Mouse (Mus musculus) monocyte, adult 5-6 weeks (primary cell): ENCODE results near the gene Rims4. TPM values are rescaled to one million over a fixed set of nuclear protein-coding genes. Genes with fewer than 3 reads are reported as not detected.

Experiments used
- ATAC-seq: fragments of 153-309, 156-312 bp; replicated peaks from 2 replicates; pipeline ENCODE4 v1.8.0; 2017; ENCODE audit warnings: mild to moderate bottlenecking; ENCODE audit not compliant: low TSS enrichment, insufficient number of reproducible peaks, severe bottlenecking, poor library complexity, low FRiP score
- total RNA-seq: library from RNA; stranded (forward); fragments of 200-1000, 200-491, 200-594 nt; gene quantifications from 3 replicates; pipeline ENCODE4 v1.2.3, GENCODE M21; 2017

Gene Rims4
- not detected in 3 replicates for total RNA-seq

DNA sequence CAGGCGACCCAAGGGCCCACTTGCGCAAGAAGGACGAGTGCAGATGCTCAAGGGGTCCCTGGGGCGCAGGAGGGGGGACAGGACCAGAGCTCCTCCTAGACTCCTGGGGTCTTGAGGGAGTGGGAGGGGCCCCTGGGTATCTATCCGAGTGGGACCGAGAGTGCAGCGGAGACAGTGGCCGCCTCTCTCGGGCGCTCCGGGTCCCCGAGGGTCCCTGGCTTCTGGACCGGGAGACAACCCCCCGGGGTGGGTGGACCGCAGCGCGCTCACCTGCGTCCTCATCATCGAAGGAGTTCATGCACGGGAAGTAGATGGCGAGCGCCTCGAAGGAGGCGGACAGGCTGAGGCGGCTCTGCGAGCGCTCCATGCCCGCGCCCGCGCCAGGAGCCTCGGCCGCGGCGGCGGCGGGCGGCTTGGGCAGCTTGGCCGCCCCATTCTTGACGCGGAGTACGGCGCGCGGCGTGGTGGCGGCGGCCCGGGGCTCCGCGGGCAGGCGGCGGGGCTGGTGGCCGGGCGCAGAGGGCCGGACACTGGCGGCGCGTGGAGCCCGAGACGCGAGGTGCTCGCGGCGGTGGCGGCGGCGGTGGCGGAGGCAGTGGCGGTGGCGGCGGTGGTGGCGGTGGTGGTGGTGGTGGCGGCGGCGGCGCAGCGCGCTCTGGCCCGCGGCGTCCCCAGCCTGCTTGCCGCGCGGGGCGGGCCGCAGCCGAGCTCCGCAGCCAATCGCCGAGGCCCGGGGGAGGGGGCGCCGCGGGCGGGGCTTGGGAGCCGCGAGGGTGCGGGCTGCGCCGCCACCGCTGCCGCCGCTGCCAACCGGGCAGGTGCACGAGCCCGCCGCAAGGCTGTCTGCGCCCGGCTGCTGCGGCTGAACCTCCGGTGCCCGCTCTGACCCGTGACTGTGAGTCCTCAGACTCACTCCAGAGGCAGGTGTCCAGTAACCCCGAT lies at the start of gene Rims4:
TSS of gene Rims4 (minus strand) at position 367 of the 942 bp plus-strand sequence.
- no peak for ATAC-seq

DNA sequence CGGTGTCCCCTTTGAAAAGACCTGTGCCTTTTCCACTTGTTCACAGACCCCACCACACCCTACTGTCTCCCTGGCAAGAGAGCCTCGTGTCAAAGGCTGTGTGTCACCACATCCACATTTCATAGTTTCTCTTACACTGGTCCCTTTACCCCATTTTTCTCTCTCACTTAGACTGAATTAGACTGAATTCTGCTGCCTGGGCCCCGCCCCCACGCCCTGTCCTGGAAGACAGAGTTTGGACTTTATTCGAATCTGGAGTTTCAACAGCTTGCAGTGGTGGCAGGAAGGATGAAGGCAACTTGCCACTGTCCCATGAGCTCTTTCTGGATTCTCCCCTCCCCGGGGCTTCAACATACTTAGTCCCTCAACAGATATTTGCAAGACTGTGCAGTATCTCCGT lies 47.2 kb upstream of the Rims4 start:
- no peak for ATAC-seq

DNA sequence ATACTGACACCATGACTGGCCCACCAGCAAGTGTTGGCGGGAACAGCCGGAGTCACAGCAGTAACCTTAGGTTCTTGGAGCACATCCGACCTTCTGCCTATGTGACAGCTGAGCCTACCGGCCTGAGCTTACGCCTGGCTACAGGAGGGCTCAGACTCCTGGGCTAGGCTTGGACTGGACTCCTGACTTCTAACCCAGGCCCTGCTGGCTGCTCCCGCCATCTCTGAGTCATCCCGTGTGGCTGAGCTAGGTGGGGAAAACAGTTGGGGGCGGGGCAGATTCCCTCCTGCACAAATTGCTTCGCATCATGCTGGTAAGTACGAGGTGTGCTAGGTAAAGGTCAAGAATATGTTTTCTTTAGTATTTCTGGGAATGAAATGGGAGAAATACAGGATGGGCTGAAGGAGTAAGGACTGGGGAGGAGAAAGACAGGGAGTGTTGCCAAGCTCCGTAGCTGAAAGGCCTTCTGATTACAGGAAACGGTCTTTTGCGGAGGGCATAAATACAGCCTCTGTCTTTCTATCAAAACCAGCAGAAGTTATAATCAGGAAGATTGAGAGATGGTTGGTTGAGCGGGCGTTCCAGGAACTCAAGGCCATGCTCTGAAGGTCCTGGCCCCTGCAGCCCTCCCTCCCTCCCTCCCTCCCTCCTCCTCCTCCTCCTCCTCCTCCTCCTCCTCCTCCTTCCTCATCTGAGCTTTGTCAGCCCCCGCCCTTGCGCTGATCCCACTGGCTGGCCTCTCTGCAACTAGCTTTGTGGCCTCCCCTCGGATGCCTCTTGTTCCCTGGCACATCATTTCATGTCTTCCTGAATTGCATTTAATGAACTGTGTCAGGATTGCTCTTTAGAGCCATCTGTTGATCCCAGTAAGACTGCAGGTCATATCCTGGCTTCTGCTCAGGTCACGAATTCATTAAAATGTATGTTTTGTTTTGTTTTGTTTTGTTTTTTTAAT lies 46.4 kb upstream of the Rims4 start:
- ATAC-seq: no peak

DNA sequence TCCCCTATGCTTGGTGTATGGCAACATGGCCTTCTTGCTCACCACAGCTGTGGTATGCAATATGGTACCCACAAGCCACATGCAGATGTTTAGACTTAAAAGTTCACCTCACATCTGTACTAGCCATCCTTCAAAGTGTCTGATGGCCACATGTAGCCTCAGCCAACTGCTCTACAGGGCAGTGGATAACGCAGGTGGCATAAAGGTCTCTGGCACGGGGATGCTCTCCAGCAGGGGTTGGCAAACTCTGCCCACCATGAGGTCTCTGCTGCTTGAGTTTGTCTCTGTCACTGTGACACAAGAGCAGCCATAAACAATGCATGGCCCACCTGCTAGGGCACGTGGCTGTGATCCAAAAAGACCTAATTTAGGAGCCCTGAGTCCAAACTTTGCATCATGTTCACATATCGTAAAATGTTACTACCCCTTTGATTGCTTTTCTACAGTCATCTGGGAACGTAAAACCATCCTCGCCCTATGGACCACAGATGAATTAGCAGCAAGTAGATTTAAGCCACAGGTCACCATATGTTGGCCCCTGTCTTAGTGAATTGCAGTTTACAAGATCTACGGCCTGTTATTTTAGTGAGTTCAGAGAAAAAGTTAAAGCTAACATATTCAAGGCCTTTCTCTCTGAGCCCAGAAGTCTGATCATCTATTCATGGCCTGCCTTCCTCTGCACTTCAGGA lies 35.3 kb upstream of the Rims4 start:
- no peak for ATAC-seq

- 0 out of 2 replicates have a peak, but pooled peaks have one; percentile 31 for ATAC-seq
These were observed 33.3 kb upstream of the Rims4 start for GRCm38 (mm10) chr2:163951770-163952169.

GRCm38 (mm10) chr2:163947976-163948375 lies 29.5 kb upstream of the Rims4 start:
- no peak for ATAC-seq

DNA sequence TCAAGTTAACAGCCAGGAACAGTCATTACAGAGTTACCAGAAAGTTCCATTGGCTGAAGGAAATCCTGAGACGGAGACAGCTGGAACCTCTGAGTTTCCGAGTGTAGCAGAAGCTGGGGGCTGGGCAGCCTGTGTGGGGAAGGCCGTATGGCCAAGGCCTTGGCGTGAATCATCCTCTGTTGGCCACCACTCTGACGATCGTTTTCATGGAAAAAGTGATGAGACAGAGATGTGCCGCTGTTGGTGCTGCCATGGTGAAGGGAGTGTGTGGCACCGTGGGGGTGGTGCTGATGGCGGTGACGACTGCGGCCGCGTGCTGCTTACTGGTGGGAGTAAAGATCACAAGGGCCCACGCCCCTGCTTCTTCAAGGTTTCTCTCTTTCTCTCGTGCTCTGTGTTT lies 27.7 kb upstream of the Rims4 start:
- ATAC-seq: no peak

DNA sequence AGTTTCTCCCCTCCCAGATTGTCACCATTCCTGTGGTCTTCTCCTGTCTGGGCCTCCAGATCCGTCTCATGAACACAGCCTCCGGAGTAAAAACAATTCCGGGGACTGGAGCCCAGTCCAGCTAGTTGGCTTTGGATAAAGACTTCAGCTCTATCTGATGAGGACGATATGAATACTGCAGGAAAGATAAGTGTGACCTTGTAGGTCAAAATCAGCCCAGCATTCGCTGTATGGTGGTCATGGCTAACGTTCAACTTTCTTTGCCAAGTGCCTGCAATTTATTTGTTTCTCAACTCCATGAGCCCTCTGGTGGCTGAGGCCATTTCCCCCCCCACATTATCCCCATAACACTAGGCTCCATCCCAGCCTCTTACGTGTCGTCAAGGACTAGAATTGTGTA lies 26.0 kb upstream of the Rims4 start:
- ATAC-seq: no peak

DNA sequence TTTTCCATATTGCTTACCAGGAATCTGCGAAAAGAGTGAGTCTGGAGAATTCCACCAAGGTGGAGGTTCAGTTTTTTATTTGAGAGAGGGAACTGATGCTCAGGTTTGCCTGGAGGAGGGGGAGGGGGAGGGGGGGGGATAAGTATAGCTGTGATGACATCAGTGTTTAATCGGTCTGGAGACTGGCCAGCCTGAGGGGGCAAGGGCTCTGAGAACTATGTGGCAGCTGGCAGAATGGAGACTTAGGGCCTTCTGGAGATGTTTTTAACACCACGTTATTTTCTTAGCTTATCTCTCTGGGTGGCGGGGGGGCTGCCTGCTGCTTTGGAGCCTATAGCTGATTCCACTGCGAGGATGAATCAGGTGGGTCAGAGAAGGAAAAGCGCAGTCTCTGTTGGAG lies 24.6 kb upstream of the Rims4 start:
- ATAC-seq: no peak

DNA sequence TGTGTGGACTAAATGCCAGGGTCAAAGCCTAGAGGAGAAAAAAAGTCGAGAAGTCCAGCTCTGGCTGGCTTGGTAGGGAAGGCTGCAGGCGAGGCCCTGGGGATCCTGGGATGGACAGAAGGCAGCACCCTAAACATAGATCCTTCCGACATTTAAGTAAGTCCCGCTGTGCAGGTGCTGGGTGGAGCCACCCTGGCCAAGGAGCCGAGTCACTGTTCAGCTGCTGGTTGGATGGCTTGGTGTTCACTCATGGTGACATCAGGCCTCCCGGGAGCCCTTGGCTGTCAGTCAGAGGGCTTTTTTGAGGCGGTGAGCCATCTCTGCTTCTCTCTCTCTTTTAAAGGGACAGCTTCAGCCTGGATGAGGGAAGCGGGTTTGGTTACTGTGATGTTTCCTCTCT lies 21.0 kb upstream of the Rims4 start:
- ATAC-seq: no peak

DNA sequence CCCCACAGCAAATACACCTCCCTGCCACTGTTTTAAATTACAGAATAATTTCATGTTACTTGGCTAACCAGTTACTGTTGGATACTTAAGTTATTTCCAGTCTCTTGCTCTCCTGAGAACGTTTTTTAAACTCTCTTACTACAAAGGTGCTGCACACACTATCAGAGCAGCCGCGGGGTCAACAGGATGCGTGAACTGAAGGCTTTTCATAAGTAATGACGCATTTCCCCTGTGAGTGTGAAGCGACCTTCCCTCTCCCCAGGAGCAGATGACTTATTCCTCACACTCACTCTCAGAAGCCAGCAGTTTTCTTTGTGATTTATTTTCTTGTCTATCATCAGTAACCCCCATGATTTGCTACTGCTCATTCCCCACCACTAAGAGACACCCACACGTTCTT lies 13.7 kb upstream of the Rims4 start:
- no peak for ATAC-seq

GRCm38 (mm10) chr2:163928464-163929200 lies 10.1 kb upstream of the Rims4 start:
- ATAC-seq: no peak

DNA sequence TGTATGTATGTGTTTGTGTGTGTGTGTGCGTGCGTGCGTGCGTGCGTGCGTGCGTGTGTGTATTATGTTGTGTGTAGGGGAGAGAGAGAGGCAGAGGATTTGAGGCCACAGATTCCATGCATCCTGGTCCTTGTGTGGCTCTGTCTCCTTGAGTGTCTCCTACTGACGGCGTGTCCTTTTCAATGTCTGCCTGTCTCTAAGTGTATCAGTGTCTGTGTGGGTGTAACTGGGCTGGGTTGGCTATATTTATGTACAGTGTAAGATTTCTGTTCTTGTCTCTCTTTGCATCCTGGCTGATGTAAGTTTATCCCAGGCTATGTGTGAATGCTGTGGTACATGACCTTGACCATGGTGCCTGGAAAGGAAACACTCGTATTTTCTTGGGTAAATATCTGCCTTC lies 6.6 kb upstream of the Rims4 start:
- ATAC-seq: no peak

DNA sequence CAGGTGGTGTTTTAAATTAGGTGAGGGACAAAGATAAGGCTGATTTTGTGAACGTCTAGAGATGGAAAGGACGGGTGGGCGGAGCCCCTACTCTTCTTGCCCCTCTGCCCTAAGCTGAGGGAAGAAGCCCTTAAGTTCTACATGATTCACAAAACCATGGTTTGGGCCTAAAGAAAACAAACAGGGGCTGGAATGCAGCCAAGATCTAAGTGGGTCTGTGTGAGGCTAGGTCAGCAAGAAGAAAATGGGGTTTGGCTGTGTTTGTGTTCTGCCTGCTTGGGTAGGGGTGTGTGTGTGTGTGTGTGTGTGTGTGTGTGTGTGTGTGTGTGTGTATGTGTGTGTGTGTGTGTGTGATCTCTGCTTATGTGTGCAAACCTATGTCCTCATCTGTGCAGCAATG lies 6.0 kb upstream of the Rims4 start:
- no peak for ATAC-seq

GRCm38 (mm10) chr2:163923113-163923512 lies 4.6 kb upstream of the Rims4 start:
- no peak for ATAC-seq

DNA sequence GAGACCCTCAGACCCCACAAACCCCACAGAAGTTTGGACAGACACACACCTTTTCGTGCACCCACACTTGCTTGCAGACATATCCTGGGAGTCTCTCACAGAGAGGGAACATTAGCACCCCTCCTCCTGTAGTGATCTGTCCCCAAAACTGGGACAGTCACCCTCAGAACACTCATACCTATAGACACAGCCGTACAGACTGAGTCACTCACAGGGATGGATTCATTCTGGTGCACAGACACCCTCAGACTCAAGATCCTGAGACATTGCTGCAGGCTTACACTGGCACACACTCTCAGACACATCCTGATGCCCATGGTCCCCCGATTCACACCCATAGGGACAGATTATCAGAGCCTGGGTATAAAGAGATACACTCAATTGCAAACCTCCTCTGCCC lies 1.1 kb upstream of the Rims4 start:
- ATAC-seq: no peak

DNA sequence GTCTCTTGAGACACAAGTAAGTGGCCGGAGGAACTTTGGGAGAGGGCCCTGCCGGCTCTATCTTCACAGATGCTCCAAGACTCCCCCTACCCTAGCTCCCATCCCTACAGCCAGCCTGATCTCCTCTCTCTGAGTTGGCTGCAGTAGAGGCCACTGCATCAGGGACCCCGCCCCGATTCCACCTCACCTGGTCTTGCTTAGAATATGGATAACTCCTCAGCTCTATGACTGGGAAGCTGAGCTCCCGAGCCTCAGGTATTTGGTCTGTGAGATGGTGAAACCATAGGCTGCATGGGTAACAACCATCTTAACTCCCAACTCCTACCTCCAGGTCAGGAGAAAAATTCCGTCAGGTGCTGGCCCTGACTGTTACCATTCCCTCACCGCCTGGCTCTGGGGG lies 1.8 kb downstream of the Rims4 start:
- no peak for ATAC-seq

DNA sequence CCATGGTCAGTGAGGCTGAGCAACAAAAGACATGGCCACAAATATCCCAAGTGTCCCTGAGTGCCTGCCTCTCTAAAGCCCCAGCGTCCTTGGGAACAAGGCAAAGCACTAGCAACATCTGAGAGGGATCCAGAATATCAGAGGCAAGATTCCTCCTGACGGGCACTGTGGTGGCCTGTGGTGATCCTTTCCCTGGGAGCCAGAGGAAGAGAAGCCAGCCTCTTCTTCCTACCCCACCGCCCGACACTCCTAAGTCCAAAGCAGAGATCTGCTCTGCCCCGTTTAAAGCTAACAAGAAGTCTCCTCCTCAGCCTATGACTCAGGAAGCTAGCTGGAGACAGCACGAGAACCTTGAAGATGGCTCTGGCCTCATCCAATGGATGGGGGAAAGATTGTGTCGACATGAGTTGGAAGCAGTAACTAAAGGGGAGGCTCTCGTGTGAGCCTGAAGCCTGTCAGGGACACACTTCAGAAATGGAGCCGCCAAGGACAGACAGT lies 3.1 kb downstream of the Rims4 start:
- no peak for ATAC-seq
